Mouse (Mus musculus): ENCODE measurements at regions not wholly inside any gene's neighbourhood (a gene's known extent, or its start where the extent isn't known, plus 50 kb on each side); places are given as distances from the start of the nearest gene placed in this dataset.

GRCm38 (mm10) chr8:26688745-26689478 is 288.2 kb upstream of the Zfp703 start:
- Histone ChIP-seq H3K27ac (no peak overlapping the region), H3K9ac (no peak overlapping the region), H3K4me2 (no peak overlapping the region), H3K36me3 (no peaks in the 10 kb centered on the region), H3K4me1 (0 out of 2 replicates have a peak, but pooled peaks cover 4% of the 10 kb centered on the region), H3K4me3 (replicated peaks) (no peak overlapping the region), H3K27me3 (replicated peaks) (peaks cover 6% of the 10 kb centered on the region; the same call in 1 of the 2 replicates), H3K9me3 (no peaks in the 10 kb centered on the region)
- 39% methylated on average over 5 of the region's 5 CpGs for WGBS
- ATAC-seq (ENCODE audit: insufficient read depth, low FRiP score, low read depth): no peak

- no peak overlapping the region for H3K9ac ChIP-seq
- WGBS: 23% methylated on average over 10 of the region's 10 CpGs
- 0 out of 2 replicates have a peak, but pooled peaks cover 4% of the 10 kb centered on the region for H3K4me1 ChIP-seq
- H3K36me3 ChIP-seq: no peaks in the 10 kb centered on the region
- H3K27ac ChIP-seq: no peak overlapping the region
- H3K4me2 ChIP-seq: no peak overlapping the region
- peak; percentile 67 for ATAC-seq (ENCODE audit: insufficient read depth, low FRiP score, low read depth)
- H3K9me3 ChIP-seq: no peaks in the 10 kb centered on the region
- no peak overlapping the region for H3K4me3 ChIP-seq (replicated peaks)
- H3K27me3 ChIP-seq (replicated peaks): peaks cover 6% of the 10 kb centered on the region; the same call in 1 of the 2 replicates
These were observed 287.5 kb upstream of the Zfp703 start for GRCm38 (mm10) chr8:26689479-26690177.

GRCm38 (mm10) chr8:26690178-26690735 is 286.9 kb upstream of the Zfp703 start:
- 0 out of 2 replicates have a peak, but pooled peaks cover 4% of the 10 kb centered on the region for H3K4me1 ChIP-seq
- H3K9me3 ChIP-seq: no peaks in the 10 kb centered on the region
- peak; percentile 32; the same call in 1 of the 2 replicates for ATAC-seq (ENCODE audit: insufficient read depth, low FRiP score, low read depth)
- no peak overlapping the region for H3K9ac ChIP-seq
- H3K4me3 ChIP-seq (replicated peaks): no peak overlapping the region
- H3K36me3 ChIP-seq: no peaks in the 10 kb centered on the region
- H3K27ac ChIP-seq: no peak overlapping the region
- 26% methylated on average over 6 of the region's 6 CpGs for WGBS
- H3K27me3 ChIP-seq (replicated peaks): peaks cover 6% of the 10 kb centered on the region; the same call in 1 of the 2 replicates
- no peak overlapping the region for H3K4me2 ChIP-seq

GRCm38 (mm10) chr8:26697579-26698084 is 279.5 kb upstream of the Zfp703 start:
- Histone ChIP-seq H3K36me3 (no peaks in the 10 kb centered on the region), H3K4me1 (no peaks in the 10 kb centered on the region), H3K4me3 (replicated peaks) (no peak overlapping the region), H3K4me2 (no peak overlapping the region), H3K9ac (no peak overlapping the region), H3K27me3 (replicated peaks) (no peaks in the 10 kb centered on the region), H3K9me3 (no peaks in the 10 kb centered on the region), H3K27ac (no peak overlapping the region)
- WGBS: 95% methylated on average over 1 of the region's 4 CpGs
- no peak for ATAC-seq (ENCODE audit: insufficient read depth, low FRiP score, low read depth)

- 32% methylated on average over 7 of the region's 7 CpGs for WGBS
- no peak for ATAC-seq (ENCODE audit: insufficient read depth, low FRiP score, low read depth)
- no peaks in the 10 kb centered on the region for H3K27me3 ChIP-seq (replicated peaks)
- no peaks in the 10 kb centered on the region for H3K4me1 ChIP-seq
- no peak overlapping the region for H3K27ac ChIP-seq
- no peak overlapping the region for H3K9ac ChIP-seq
- no peaks in the 10 kb centered on the region for H3K36me3 ChIP-seq
- H3K4me2 ChIP-seq: no peak overlapping the region
- H3K9me3 ChIP-seq: no peaks in the 10 kb centered on the region
- H3K4me3 ChIP-seq (replicated peaks): no peak overlapping the region
These were observed 278.5 kb upstream of the Zfp703 start for GRCm38 (mm10) chr8:26698580-26698979.

- H3K9ac ChIP-seq: no peak overlapping the region
- no peak overlapping the region for H3K4me2 ChIP-seq
- H3K4me1 ChIP-seq: no peaks in the 10 kb centered on the region
- no peak overlapping the region for H3K27ac ChIP-seq
- no peaks in the 10 kb centered on the region for H3K36me3 ChIP-seq
- ATAC-seq (ENCODE audit: insufficient read depth, low FRiP score, low read depth): no peak
- H3K27me3 ChIP-seq (replicated peaks): no peaks in the 10 kb centered on the region
- 66% methylated on average over 9 of the region's 9 CpGs for WGBS
- H3K4me3 ChIP-seq (replicated peaks): no peak overlapping the region
- no peaks in the 10 kb centered on the region for H3K9me3 ChIP-seq
These were observed 270.9 kb upstream of the Zfp703 start for GRCm38 (mm10) chr8:26706048-26706767.

GRCm38 (mm10) chr8:26706768-26707156 is 270.4 kb upstream of the Zfp703 start:
- no peak overlapping the region for H3K4me3 ChIP-seq (replicated peaks)
- no peaks in the 10 kb centered on the region for H3K9me3 ChIP-seq
- H3K4me1 ChIP-seq: no peaks in the 10 kb centered on the region
- 94% methylated on average over 7 of the region's 7 CpGs for WGBS
- ATAC-seq (ENCODE audit: insufficient read depth, low FRiP score, low read depth): no peak
- H3K36me3 ChIP-seq: no peaks in the 10 kb centered on the region
- no peaks in the 10 kb centered on the region for H3K27me3 ChIP-seq (replicated peaks)
- no peak overlapping the region for H3K27ac ChIP-seq
- no peak overlapping the region for H3K9ac ChIP-seq
- H3K4me2 ChIP-seq: no peak overlapping the region

GRCm38 (mm10) chr8:26713836-26714235 is 263.3 kb upstream of the Zfp703 start:
- H3K36me3 ChIP-seq: no peaks in the 10 kb centered on the region
- 91% methylated on average over 8 of the region's 8 CpGs for WGBS
- H3K4me2 ChIP-seq: no peak overlapping the region
- no peak for ATAC-seq (ENCODE audit: insufficient read depth, low FRiP score, low read depth)
- H3K4me3 ChIP-seq (replicated peaks): no peak overlapping the region
- no peaks in the 10 kb centered on the region for H3K4me1 ChIP-seq
- no peak overlapping the region for H3K9ac ChIP-seq
- H3K27ac ChIP-seq: no peak overlapping the region
- H3K9me3 ChIP-seq: no peaks in the 10 kb centered on the region
- H3K27me3 ChIP-seq (replicated peaks): no peaks in the 10 kb centered on the region

GRCm38 (mm10) chr8:26714714-26715113 is 262.4 kb upstream of the Zfp703 start:
- no peaks in the 10 kb centered on the region for H3K36me3 ChIP-seq
- 86% methylated on average over 3 of the region's 3 CpGs for WGBS
- H3K27ac ChIP-seq: no peak overlapping the region
- H3K9ac ChIP-seq: no peak overlapping the region
- H3K4me1 ChIP-seq: no peaks in the 10 kb centered on the region
- H3K4me3 ChIP-seq (replicated peaks): no peak overlapping the region
- H3K27me3 ChIP-seq (replicated peaks): no peaks in the 10 kb centered on the region
- H3K4me2 ChIP-seq: no peak overlapping the region
- no peaks in the 10 kb centered on the region for H3K9me3 ChIP-seq
- ATAC-seq (ENCODE audit: insufficient read depth, low FRiP score, low read depth): no peak

GRCm38 (mm10) chr8:26718409-26719355 is 258.4 kb upstream of the Zfp703 start:
- no peaks in the 10 kb centered on the region for H3K9me3 ChIP-seq
- H3K4me1 ChIP-seq: no peaks in the 10 kb centered on the region
- no peak overlapping the region for H3K9ac ChIP-seq
- no peak overlapping the region for H3K4me3 ChIP-seq (replicated peaks)
- no peaks in the 10 kb centered on the region for H3K27me3 ChIP-seq (replicated peaks)
- H3K36me3 ChIP-seq: no peaks in the 10 kb centered on the region
- WGBS: 68% methylated on average over 11 of the region's 11 CpGs
- no peak overlapping the region for H3K27ac ChIP-seq
- no peak for ATAC-seq (ENCODE audit: insufficient read depth, low FRiP score, low read depth)
- no peak overlapping the region for H3K4me2 ChIP-seq

- 67% methylated on average over 3 of the region's 3 CpGs for WGBS
- H3K4me1 ChIP-seq: 0 out of 2 replicates have a peak, but pooled peaks cover 5% of the 10 kb centered on the region
These were observed 254.4 kb upstream of the Zfp703 start for GRCm38 (mm10) chr8:26722766-26723165.

More at GRCm38 (mm10) chr8:26722766-26723165, 254.4 kb upstream of the Zfp703 start:
- no peak overlapping the region for H3K4me2 ChIP-seq
- H3K9ac ChIP-seq: no peak overlapping the region
- H3K27ac ChIP-seq: no peak overlapping the region
- no peak overlapping the region for H3K4me3 ChIP-seq (replicated peaks)
- H3K27me3 ChIP-seq (replicated peaks): no peaks in the 10 kb centered on the region
- ATAC-seq (ENCODE audit: insufficient read depth, low FRiP score, low read depth): no peak
- H3K9me3 ChIP-seq: no peaks in the 10 kb centered on the region
- H3K36me3 ChIP-seq: no peaks in the 10 kb centered on the region

All from stomach, embryonic 15.5 days (tissue).